Mouse (Mus musculus): Measurements from ENCODE around the gene Gtf2ird2. TPM values are rescaled to one million over a fixed set of nuclear protein-coding genes. Genes with fewer than 3 reads are reported as not detected.

Gtf2ird2 gene
- polyA plus RNA-seq, 2 experiments, result 7.9 to 14.8 TPM

- DNase-seq (ENCODE audit: low spot score), result peak; percentile 36
Observed at GRCm38 (mm10) chr5:134214021-134214806, 30.4 kb downstream of the Gtf2ird2 start.

DNA sequence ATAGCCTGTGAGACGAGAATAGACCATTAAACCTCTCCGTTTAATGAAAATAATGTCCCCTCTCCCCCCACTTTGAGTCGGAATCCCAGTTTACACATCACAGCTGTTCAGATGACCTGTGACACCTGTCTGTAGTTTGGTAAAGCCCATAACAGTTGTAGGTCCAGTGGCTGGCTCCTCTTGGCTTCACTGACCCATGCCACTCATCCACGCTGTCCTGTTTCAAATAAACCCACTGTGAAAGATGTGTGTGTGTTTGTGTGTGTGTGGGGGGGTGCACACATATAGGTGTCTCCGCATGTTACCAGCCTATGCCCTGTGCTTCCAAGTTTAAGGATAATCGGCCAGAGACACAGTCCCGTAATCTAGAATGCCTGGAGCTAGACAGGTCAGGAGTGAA is 34.1 kb downstream of the Gtf2ird2 start:
- no peak for DNase-seq (ENCODE audit: low spot score)
- Histone ChIP-seq H3K9ac (ENCODE audit: low read depth, low read length, severe bottlenecking) (no peak overlapping the region), H3K4me2 (replicated peaks; ENCODE audit: low read depth, low read length, severe bottlenecking) (no peak overlapping the region), H3K4me3 (replicated peaks; ENCODE audit: low read length) (no peak overlapping the region), H3K4me1 (ENCODE audit: control insufficient read depth, insufficient read depth, low read length) (peaks cover 7% of the 10 kb centered on the region; the same call in 1 of the 2 replicates), H3K27me3 (ENCODE audit: control insufficient read depth, insufficient read depth, low read length) (peaks cover 10% of the 10 kb centered on the region; the same call in 1 of the 2 replicates), H3K27ac (replicated peaks; ENCODE audit: low read depth, low read length) (no peak overlapping the region), H3K36me3 (ENCODE audit: control insufficient read depth, insufficient read depth, low read length) (0 out of 2 replicates have a peak, but pooled peaks cover 6% of the 10 kb centered on the region), H3K9me3 (ENCODE audit: control insufficient read depth, low read length) (no peaks in the 10 kb centered on the region)
- ATAC-seq (ENCODE audit: low FRiP score, low read depth), result no peak
- TF ChIP-seq POLR2A (IDR thresholded peaks at IDR 0.05; ENCODE audit: borderline replicate concordance, extremely low read depth, insufficient read depth, insufficient read length), result no peak
- 89% methylated on average over 7 of the region's 7 CpGs for WGBS

More at GRCm38 (mm10) chr5:134214021-134214806, 30.4 kb downstream of the Gtf2ird2 start:
- TF ChIP-seq POLR2A (IDR thresholded peaks at IDR 0.05; ENCODE audit: borderline replicate concordance, extremely low read depth, insufficient read depth, insufficient read length), result no peak
- Histone ChIP-seq H3K27ac (replicated peaks; ENCODE audit: low read depth, low read length) (no peak overlapping the region), H3K9me3 (ENCODE audit: control insufficient read depth, low read length) (no peaks in the 10 kb centered on the region), H3K4me3 (replicated peaks; ENCODE audit: low read length) (no peak overlapping the region), H3K36me3 (ENCODE audit: control insufficient read depth, insufficient read depth, low read length) (0 out of 2 replicates have a peak, but pooled peaks cover 6% of the 10 kb centered on the region), H3K4me2 (replicated peaks; ENCODE audit: low read depth, low read length, severe bottlenecking) (no peak overlapping the region), H3K4me1 (ENCODE audit: control insufficient read depth, insufficient read depth, low read length) (no peaks in the 10 kb centered on the region), H3K27me3 (ENCODE audit: control insufficient read depth, insufficient read depth, low read length) (no peaks in the 10 kb centered on the region), H3K9ac (ENCODE audit: low read depth, low read length, severe bottlenecking) (no peak overlapping the region)
- 55% methylated on average over 12 of the region's 12 CpGs for WGBS
- ATAC-seq (ENCODE audit: low FRiP score, low read depth), result peak; percentile 31; the same call in 1 of the 2 replicates

GRCm38 (mm10) chr5:134221278-134221677 is 37.5 kb downstream of the Gtf2ird2 start:
- no peak overlapping the region for H3K27ac ChIP-seq (replicated peaks; ENCODE audit: low read depth, low read length)

DNA sequence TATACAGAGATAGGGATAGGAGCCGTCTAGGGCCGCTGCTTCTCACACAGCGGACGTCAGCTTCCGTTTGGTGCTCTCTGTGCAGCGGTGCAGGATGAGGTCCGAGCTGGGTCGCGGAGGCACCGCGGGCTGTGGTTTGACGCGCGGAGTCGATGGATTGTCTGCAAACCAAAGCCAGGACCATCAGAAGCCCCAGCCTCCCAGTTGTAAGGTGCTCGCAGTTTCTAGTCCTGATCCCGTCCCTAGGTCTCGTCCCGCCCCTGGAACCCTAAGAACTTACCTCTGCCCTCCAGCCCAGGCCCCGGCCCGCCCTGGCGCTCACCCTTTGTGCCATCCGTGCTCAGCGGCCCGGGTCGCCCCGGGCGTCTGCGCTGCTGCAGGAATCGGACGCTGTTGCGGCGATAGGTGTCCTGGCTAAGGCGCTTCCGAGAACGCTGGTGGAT is 37.9 kb downstream of the Gtf2ird2 start:
- 0 out of 2 replicates have a peak, but pooled peaks cover 6% of the 10 kb centered on the region for H3K36me3 ChIP-seq (ENCODE audit: control insufficient read depth, insufficient read depth, low read length)
- no peak for TF ChIP-seq POLR2A (IDR thresholded peaks at IDR 0.05; ENCODE audit: borderline replicate concordance, extremely low read depth, insufficient read depth, insufficient read length)
- H3K9me3 ChIP-seq (ENCODE audit: control insufficient read depth, low read length), result no peaks in the 10 kb centered on the region
- peak overlapping the region; percentile 60 for H3K4me2 ChIP-seq (replicated peaks; ENCODE audit: low read depth, low read length, severe bottlenecking)
- peaks cover 10% of the 10 kb centered on the region for H3K4me1 ChIP-seq (ENCODE audit: control insufficient read depth, insufficient read depth, low read length)
- DNase-seq (ENCODE audit: low spot score), result no peak
- no peak overlapping the region for H3K27ac ChIP-seq (replicated peaks; ENCODE audit: low read depth, low read length)
- peak overlapping the region; percentile 50 for H3K9ac ChIP-seq (ENCODE audit: low read depth, low read length, severe bottlenecking)
- H3K4me3 ChIP-seq (replicated peaks; ENCODE audit: low read length), result peak overlapping the region; percentile 33
- no peak for ATAC-seq (ENCODE audit: low FRiP score, low read depth)
- H3K27me3 ChIP-seq (ENCODE audit: control insufficient read depth, insufficient read depth, low read length), result peaks cover 10% of the 10 kb centered on the region; the same call in 1 of the 2 replicates
- WGBS, result 4% methylated on average over 35 of the region's 36 CpGs

More at GRCm38 (mm10) chr5:134221278-134221677, 37.5 kb downstream of the Gtf2ird2 start:
- peaks cover 7% of the 10 kb centered on the region; the same call in 1 of the 2 replicates for H3K4me1 ChIP-seq (ENCODE audit: control insufficient read depth, insufficient read depth, low read length)
- H3K9me3 ChIP-seq (ENCODE audit: control insufficient read depth, low read length), result no peaks in the 10 kb centered on the region
- WGBS, result 37% methylated on average over 4 of the region's 4 CpGs
- TF ChIP-seq POLR2A (IDR thresholded peaks at IDR 0.05; ENCODE audit: borderline replicate concordance, extremely low read depth, insufficient read depth, insufficient read length), result no peak
- H3K4me2 ChIP-seq (replicated peaks; ENCODE audit: low read depth, low read length, severe bottlenecking), result peak overlapping the region; percentile 60
- ATAC-seq (ENCODE audit: low FRiP score, low read depth), result 0 out of 2 replicates have a peak, but pooled peaks have one; percentile 12
- H3K9ac ChIP-seq (ENCODE audit: low read depth, low read length, severe bottlenecking), result peak overlapping the region; percentile 50
- peak overlapping the region; percentile 33 for H3K4me3 ChIP-seq (replicated peaks; ENCODE audit: low read length)
- peaks cover 10% of the 10 kb centered on the region; the same call in 1 of the 2 replicates for H3K27me3 ChIP-seq (ENCODE audit: control insufficient read depth, insufficient read depth, low read length)
- 0 out of 2 replicates have a peak, but pooled peaks cover 6% of the 10 kb centered on the region for H3K36me3 ChIP-seq (ENCODE audit: control insufficient read depth, insufficient read depth, low read length)
- no peak for DNase-seq (ENCODE audit: low spot score)

DNA sequence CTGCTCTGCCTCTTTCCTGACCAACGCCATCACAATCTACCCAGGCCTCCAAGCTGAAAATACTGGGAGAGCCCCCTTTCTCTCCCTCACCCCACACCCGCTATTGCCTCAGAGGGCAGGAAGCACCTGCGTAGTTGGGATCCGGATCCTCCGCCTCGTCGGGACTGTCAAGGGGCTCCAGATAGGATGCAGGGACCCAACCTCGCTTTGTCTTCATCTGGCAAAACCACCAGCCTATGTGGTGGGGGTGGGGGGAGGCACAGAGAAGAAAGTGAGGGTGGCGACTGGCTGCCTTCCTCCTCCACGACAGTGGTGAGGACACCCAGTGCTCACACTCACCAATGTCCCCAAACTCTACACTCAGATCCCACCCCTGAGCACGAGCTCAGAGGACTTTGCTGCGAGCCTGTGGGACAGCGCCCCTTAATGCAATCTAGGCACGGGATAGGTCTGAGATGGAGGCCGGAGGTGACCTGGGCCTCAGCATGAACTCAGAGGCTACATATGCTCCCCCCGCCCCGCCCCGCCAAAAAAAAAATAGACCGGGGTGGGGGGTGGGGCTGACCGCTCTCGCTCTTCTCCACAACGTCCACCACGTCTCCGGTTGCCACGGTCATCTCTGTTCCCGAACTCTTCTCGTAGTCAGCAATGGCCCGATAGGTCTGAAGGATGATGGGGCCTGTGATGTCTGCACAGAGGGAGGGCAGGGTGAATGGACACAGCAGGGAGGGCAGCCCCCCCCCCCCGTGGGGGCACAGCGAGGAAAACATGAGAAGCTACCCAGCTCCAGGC is 41.5 kb downstream of the Gtf2ird2 start:
- H3K4me3 ChIP-seq (replicated peaks; ENCODE audit: low read length), result no peak overlapping the region
- no peaks in the 10 kb centered on the region for H3K36me3 ChIP-seq (ENCODE audit: control insufficient read depth, insufficient read depth, low read length)
- H3K27ac ChIP-seq (replicated peaks; ENCODE audit: low read depth, low read length), result no peak overlapping the region
- no peaks in the 10 kb centered on the region for H3K9me3 ChIP-seq (ENCODE audit: control insufficient read depth, low read length)
- WGBS, result 81% methylated on average over 30 of the region's 30 CpGs
- DNase-seq (ENCODE audit: low spot score) (no peak), ATAC-seq (ENCODE audit: low FRiP score, low read depth) (no peak)
- peaks cover 10% of the 10 kb centered on the region; the same call in 1 of the 2 replicates for H3K27me3 ChIP-seq (ENCODE audit: control insufficient read depth, insufficient read depth, low read length)
- no peak for TF ChIP-seq POLR2A (IDR thresholded peaks at IDR 0.05; ENCODE audit: borderline replicate concordance, extremely low read depth, insufficient read depth, insufficient read length)
- peaks cover 14% of the 10 kb centered on the region for H3K4me1 ChIP-seq (ENCODE audit: control insufficient read depth, insufficient read depth, low read length)
- no peak overlapping the region for H3K9ac ChIP-seq (ENCODE audit: low read depth, low read length, severe bottlenecking)
- no peak overlapping the region for H3K4me2 ChIP-seq (replicated peaks; ENCODE audit: low read depth, low read length, severe bottlenecking)

Data from limb, embryonic 14.5 days (tissue).